Mouse (Mus musculus) C2C12 (cell line): ENCODE measurements at regions not wholly inside any gene's neighbourhood (a gene's known extent, or its start where the extent isn't known, plus 50 kb on each side); places are given as distances from the start of the nearest gene placed in this dataset.
"Not testable (repeated sequence)": the region's sequence is repeated elsewhere in the genome, so short reads cannot be mapped to it uniquely, and the experiment has no call there.

Experiments used
- H3K27me3 ChIP-seq: one replicate; pipeline ENCODE4 v1.6.1; 2011; ENCODE audit not compliant: control insufficient read depth, insufficient read depth, insufficient read length
- H3K36me3 ChIP-seq: one replicate; pipeline ENCODE4 v1.6.1; 2011; ENCODE audit not compliant: control insufficient read depth, insufficient read depth
- H3K4me3 ChIP-seq: one replicate; pipeline ENCODE4 v1.5.1; 2011; ENCODE audit warnings: mild to moderate bottlenecking, control low read depth; ENCODE audit not compliant: poor library complexity, insufficient read depth, severe bottlenecking
- H3K79me2 ChIP-seq: one replicate; pipeline ENCODE4 v1.6.1; 2011; ENCODE audit not compliant: control insufficient read depth, insufficient read depth
- H3K79me3 ChIP-seq: one replicate; pipeline ENCODE4 v1.6.1; 2011; ENCODE audit warnings: low read depth, control low read depth
- H3ac ChIP-seq: one replicate; pipeline ENCODE3; 2011; ENCODE audit warnings: low read depth; ENCODE audit not compliant: control insufficient read depth, insufficient read length
- CEBPB ChIP-seq: IDR thresholded peaks from one replicate; pipeline ENCODE4 v1.6.1; 2011; ENCODE audit warnings: low read depth, mild to moderate bottlenecking, control low read depth, moderate library complexity
- CTCF ChIP-seq: IDR thresholded peaks from one replicate; pipeline ENCODE4 v1.5.1; 2011; ENCODE audit not compliant: control insufficient read depth, insufficient read depth, insufficient read length
- FOSL1 ChIP-seq: IDR thresholded peaks from one replicate; pipeline ENCODE4 v1.8.0; 2011; ENCODE audit warnings: mild to moderate bottlenecking, low read length; ENCODE audit not compliant: poor library complexity, insufficient read depth, severe bottlenecking
- MAX ChIP-seq: IDR thresholded peaks from one replicate; pipeline ENCODE4 v1.6.1; 2011; ENCODE audit warnings: mild to moderate bottlenecking, control low read depth
- MYOD1 ChIP-seq: IDR thresholded peaks from one replicate; pipeline ENCODE4 v1.6.1; 2011; ENCODE audit warnings: low read depth; ENCODE audit not compliant: control insufficient read depth, insufficient read length
- MYOG ChIP-seq: IDR thresholded peaks from one replicate; pipeline ENCODE4 v1.6.1; 2011; ENCODE audit not compliant: control insufficient read depth, insufficient read length; ENCODE audit errors: extremely low read depth
- USF1 ChIP-seq: IDR thresholded peaks from one replicate; pipeline ENCODE4 v1.6.1; 2011; ENCODE audit warnings: low read depth, mild to moderate bottlenecking, control low read depth, moderate library complexity

- Histone ChIP-seq H3K27me3 (no peaks in the 10 kb centered on the region), H3K4me3 (no peak overlapping the region), H3K36me3 (no peaks in the 10 kb centered on the region), H3K79me3 (no peaks in the 10 kb centered on the region), H3ac (no peak overlapping the region), H3K79me2 (no peaks in the 10 kb centered on the region)
- TF ChIP-seq MYOD1 (no peak), FOSL1 (no peak), MYOG (no peak), USF1 (no peak), CTCF (no peak), CEBPB (no peak), MAX (no peak)
Measured at GRCm38 (mm10) chr14:86067743-86068142, 1073.3 kb downstream of the Diaph3 start.

- no peaks in the 10 kb centered on the region for H3K79me2 ChIP-seq
- TF ChIP-seq CTCF (no peak), USF1 (no peak), MAX (no peak), MYOD1 (no peak), CEBPB (no peak), FOSL1 (no peak), MYOG (no peak)
- H3K36me3 ChIP-seq: no peaks in the 10 kb centered on the region
- no peaks in the 10 kb centered on the region for H3K27me3 ChIP-seq
- H3K79me3 ChIP-seq: no peaks in the 10 kb centered on the region
- H3ac ChIP-seq: no peak overlapping the region
- no peak overlapping the region for H3K4me3 ChIP-seq
Measured at GRCm38 (mm10) chr14:86063620-86063943, 1077.5 kb downstream of the Diaph3 start.

GRCm38 (mm10) chr14:86062885-86063619 lies 1078.0 kb downstream of the Diaph3 start:
- Histone ChIP-seq H3ac (no peak overlapping the region), H3K36me3 (no peaks in the 10 kb centered on the region), H3K27me3 (no peaks in the 10 kb centered on the region), H3K4me3 (no peak overlapping the region), H3K79me2 (no peaks in the 10 kb centered on the region), H3K79me3 (no peaks in the 10 kb centered on the region)
- no peak for TF ChIP-seq USF1
- TF ChIP-seq MAX: no peak
- TF ChIP-seq FOSL1: no peak
- no peak for TF ChIP-seq CTCF
- no peak for TF ChIP-seq CEBPB
- TF ChIP-seq MYOG: no peak
- no peak for TF ChIP-seq MYOD1

- Histone ChIP-seq H3K79me3 (no peaks in the 10 kb centered on the region), H3K36me3 (no peaks in the 10 kb centered on the region), H3K79me2 (no peaks in the 10 kb centered on the region), H3K27me3 (no peaks in the 10 kb centered on the region), H3ac (no peak overlapping the region), H3K4me3 (no peak overlapping the region)
- TF ChIP-seq MYOG (no peak), CTCF (no peak)
Measured at GRCm38 (mm10) chr14:86056991-86057390, 1084.0 kb downstream of the Diaph3 start.

GRCm38 (mm10) chr14:86054668-86055067 lies 1086.4 kb downstream of the Diaph3 start:
- H3K27me3 ChIP-seq: no peaks in the 10 kb centered on the region
- H3K36me3 ChIP-seq: no peaks in the 10 kb centered on the region
- H3ac ChIP-seq: no peak overlapping the region
- H3K79me2 ChIP-seq: no peaks in the 10 kb centered on the region
- H3K4me3 ChIP-seq: no peak overlapping the region
- TF ChIP-seq MYOG (no peak), CTCF (no peak), CEBPB (no peak), FOSL1 (no peak), USF1 (no peak), MYOD1 (no peak), MAX (no peak)
- no peaks in the 10 kb centered on the region for H3K79me3 ChIP-seq

- H3K27me3 ChIP-seq: no peaks in the 10 kb centered on the region
- no peaks in the 10 kb centered on the region for H3K36me3 ChIP-seq
- no peak overlapping the region for H3K4me3 ChIP-seq
- no peak for TF ChIP-seq CTCF
- no peak for TF ChIP-seq MAX
- TF ChIP-seq MYOD1: no peak
- TF ChIP-seq MYOG: no peak
- no peak for TF ChIP-seq USF1
- TF ChIP-seq FOSL1: no peak
- TF ChIP-seq CEBPB: no peak
- no peaks in the 10 kb centered on the region for H3K79me2 ChIP-seq
- H3K79me3 ChIP-seq: no peaks in the 10 kb centered on the region
- H3ac ChIP-seq: no peak overlapping the region
Measured at GRCm38 (mm10) chr14:86029401-86029800, 1111.6 kb downstream of the Diaph3 start.

- H3ac ChIP-seq, H3K4me3 ChIP-seq, H3K79me3 ChIP-seq, H3K27me3 ChIP-seq, H3K79me2 ChIP-seq, H3K36me3 ChIP-seq: not testable (repeated sequence)
Measured at GRCm38 (mm10) chr14:86017611-86018010, 1123.4 kb downstream of the Diaph3 start.
